Mouse (Mus musculus) hindbrain, embryonic 13.5 days (tissue): ENCODE data around the gene Mrps35. TPM values are rescaled to one million over a fixed set of nuclear protein-coding genes. Genes with fewer than 3 reads are reported as not detected.

Experiments
- ATAC-seq: fragments of 200-750 bp; cut with Nextera tagmentation; 2 replicates; pipeline ENCODE4 v1.8.0; 2017; ENCODE audit warnings: moderate TSS enrichment; ENCODE audit not compliant: low FRiP score
- H3K27ac ChIP-seq: fragments of 300-500 bp; sonication (generic); 2 replicates; pipeline ENCODE4 v1.5.1; 2015; ENCODE audit warnings: inconsistent platforms, mild to moderate bottlenecking, moderate library complexity
- H3K27me3 ChIP-seq: fragments of 300-500 bp; sonication (generic); 2 replicates; pipeline ENCODE4 v1.6.1; 2015; ENCODE audit warnings: mild to moderate bottlenecking, inconsistent platforms
- H3K36me3 ChIP-seq: fragments of 300-500 bp; sonication (generic); 2 replicates; pipeline ENCODE4 v1.6.1; 2015; ENCODE audit warnings: mild to moderate bottlenecking, inconsistent platforms
- H3K4me1 ChIP-seq: fragments of 300-500 bp; sonication (generic); replicated peaks from 2 replicates; pipeline ENCODE4 v1.6.1; 2015; ENCODE audit warnings: inconsistent platforms
- H3K4me2 ChIP-seq: fragments of 300-500 bp; sonication (generic); 2 replicates; pipeline ENCODE4 v1.6.1; 2015; ENCODE audit warnings: inconsistent platforms, mild to moderate bottlenecking, moderate library complexity
- H3K4me3 ChIP-seq: fragments of 300-500 bp; sonication (generic); 2 replicates; pipeline ENCODE4 v1.5.1; 2015; ENCODE audit warnings: mild to moderate bottlenecking, inconsistent platforms
- H3K9ac ChIP-seq: fragments of 300-500 bp; sonication (generic); 2 replicates; pipeline ENCODE4 v1.6.1; 2015; ENCODE audit warnings: mild to moderate bottlenecking, inconsistent platforms
- H3K9me3 ChIP-seq: fragments of 300-500 bp; sonication (generic); 2 replicates; pipeline ENCODE4 v1.6.1; 2016; ENCODE audit warnings: inconsistent platforms
- WGBS: fragments of 180-500 bp; shearing (Covaris S2); methylation state at CpG from one replicate; pipeline ENCODE4 v1.1.7; 2015; 5-methylcytosine and 5-hydroxymethylcytosine counted together
- polyA plus RNA-seq: library from polyadenylated mRNA; unstranded; fragments of >200 nt; fragmentation: Nextera tagmentation; extraction: Ambion mirVana; gene quantifications from 2 replicates; pipeline ENCODE4 v1.2.1, GENCODE M21; 2015

Gene Mrps35
- polyA plus RNA-seq, 1 experiment from 2014 or later = 70.4 TPM

DNA sequence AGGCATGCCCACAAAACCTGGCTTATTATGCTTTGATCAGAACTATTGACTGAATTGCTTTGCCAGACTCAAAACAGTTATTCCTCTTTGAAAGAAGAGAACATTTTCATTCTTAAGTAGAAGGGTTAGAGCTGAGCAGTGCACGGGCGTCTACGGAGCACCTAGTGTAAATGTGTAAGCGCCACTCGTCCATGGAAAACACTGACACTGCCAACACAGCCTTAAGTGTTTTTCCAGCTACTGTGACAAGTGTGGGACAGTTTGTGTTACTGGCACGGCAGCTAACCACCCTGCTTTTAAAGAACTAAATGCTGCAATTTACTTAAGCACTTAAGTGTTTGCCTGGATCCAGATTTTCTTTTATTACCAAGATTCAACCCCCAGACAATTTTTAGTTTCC lies 30.6 kb upstream of the Mrps35 start:
- ATAC-seq = no peak
- Histone ChIP-seq H3K36me3 (0 out of 2 replicates have a peak, but pooled peaks cover 4% of the 10 kb centered on the region), H3K4me3 (no peak overlapping the region), H3K27me3 (no peaks in the 10 kb centered on the region), H3K4me2 (no peak overlapping the region), H3K9ac (no peak overlapping the region), H3K4me1 (no peaks in the 10 kb centered on the region), H3K9me3 (no peaks in the 10 kb centered on the region), H3K27ac (no peak overlapping the region)
- WGBS = 87% methylated on average over 6 of the region's 6 CpGs

DNA sequence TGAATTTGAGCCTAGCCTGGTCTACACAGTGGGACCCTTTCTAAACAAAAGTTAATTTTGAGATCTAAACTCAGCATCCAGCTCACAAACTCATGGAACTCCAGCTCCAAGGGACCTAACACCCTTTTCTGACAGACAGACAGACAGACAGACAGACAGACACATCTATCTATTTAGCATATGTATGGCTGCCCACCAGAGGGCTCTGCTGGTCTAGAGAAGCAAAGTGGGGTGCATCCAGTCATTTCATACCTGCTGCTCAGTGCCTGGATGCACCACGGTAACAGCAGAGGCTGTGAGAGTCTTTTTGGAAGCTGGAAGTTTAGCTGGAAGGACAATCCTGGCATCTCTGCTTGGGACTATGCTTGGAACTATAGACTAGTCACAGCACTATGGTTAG lies 29.0 kb upstream of the Mrps35 start:
- Histone ChIP-seq H3K27ac (no peak overlapping the region), H3K36me3 (no peaks in the 10 kb centered on the region), H3K27me3 (no peaks in the 10 kb centered on the region), H3K9me3 (no peaks in the 10 kb centered on the region), H3K4me3 (no peak overlapping the region), H3K4me1 (no peaks in the 10 kb centered on the region), H3K9ac (no peak overlapping the region), H3K4me2 (no peak overlapping the region)
- no peak for ATAC-seq
- WGBS = 70% methylated on average over 1 of the region's 1 CpGs

GRCm38 (mm10) chr6:147017906-147018305 lies 24.7 kb upstream of the Mrps35 start:
- Histone ChIP-seq H3K4me3 (no peak overlapping the region), H3K9me3 (no peaks in the 10 kb centered on the region), H3K27ac (no peak overlapping the region), H3K4me1 (no peaks in the 10 kb centered on the region), H3K4me2 (no peak overlapping the region), H3K36me3 (no peaks in the 10 kb centered on the region), H3K9ac (no peak overlapping the region), H3K27me3 (no peaks in the 10 kb centered on the region)
- 90% methylated on average over 4 of the region's 4 CpGs for whole genome bisulfite sequencing
- no peak for ATAC-seq

DNA sequence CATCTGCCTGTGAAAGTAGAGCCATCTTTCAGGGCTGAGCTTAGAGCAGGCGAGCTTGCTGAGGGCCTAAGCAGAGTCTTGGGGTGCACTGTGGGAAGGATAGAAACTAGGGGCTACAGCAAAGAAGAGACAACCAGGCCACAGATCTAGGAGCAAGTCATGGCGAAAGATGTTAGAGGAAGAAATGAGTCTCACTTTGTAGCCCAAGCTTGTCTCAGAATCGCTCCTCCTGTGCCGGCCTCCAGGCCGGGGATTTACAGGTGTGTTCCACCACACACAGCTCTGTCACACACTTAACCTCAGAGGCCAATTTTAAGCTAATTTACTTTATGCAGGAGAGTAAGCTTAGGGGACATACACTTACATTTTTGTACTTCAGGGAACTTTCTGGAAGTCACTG lies 24.2 kb upstream of the Mrps35 start:
- ATAC-seq = no peak
- Histone ChIP-seq H3K9ac (no peak overlapping the region), H3K9me3 (no peaks in the 10 kb centered on the region), H3K4me3 (no peak overlapping the region), H3K27me3 (no peaks in the 10 kb centered on the region), H3K27ac (no peak overlapping the region), H3K36me3 (no peaks in the 10 kb centered on the region), H3K4me2 (no peak overlapping the region), H3K4me1 (no peaks in the 10 kb centered on the region)
- 93% methylated on average over 5 of the region's 5 CpGs for WGBS

- Histone ChIP-seq H3K4me2 (no peak overlapping the region), H3K27ac (no peak overlapping the region), H3K9ac (no peak overlapping the region), H3K4me1 (no peaks in the 10 kb centered on the region), H3K27me3 (no peaks in the 10 kb centered on the region), H3K9me3 (no peaks in the 10 kb centered on the region), H3K36me3 (no peaks in the 10 kb centered on the region), H3K4me3 (no peak overlapping the region)
- no peak for ATAC-seq
- 97% methylated on average over 5 of the region's 5 CpGs for WGBS
Measured at GRCm38 (mm10) chr6:147021181-147021580, 21.4 kb upstream of the Mrps35 start.

DNA sequence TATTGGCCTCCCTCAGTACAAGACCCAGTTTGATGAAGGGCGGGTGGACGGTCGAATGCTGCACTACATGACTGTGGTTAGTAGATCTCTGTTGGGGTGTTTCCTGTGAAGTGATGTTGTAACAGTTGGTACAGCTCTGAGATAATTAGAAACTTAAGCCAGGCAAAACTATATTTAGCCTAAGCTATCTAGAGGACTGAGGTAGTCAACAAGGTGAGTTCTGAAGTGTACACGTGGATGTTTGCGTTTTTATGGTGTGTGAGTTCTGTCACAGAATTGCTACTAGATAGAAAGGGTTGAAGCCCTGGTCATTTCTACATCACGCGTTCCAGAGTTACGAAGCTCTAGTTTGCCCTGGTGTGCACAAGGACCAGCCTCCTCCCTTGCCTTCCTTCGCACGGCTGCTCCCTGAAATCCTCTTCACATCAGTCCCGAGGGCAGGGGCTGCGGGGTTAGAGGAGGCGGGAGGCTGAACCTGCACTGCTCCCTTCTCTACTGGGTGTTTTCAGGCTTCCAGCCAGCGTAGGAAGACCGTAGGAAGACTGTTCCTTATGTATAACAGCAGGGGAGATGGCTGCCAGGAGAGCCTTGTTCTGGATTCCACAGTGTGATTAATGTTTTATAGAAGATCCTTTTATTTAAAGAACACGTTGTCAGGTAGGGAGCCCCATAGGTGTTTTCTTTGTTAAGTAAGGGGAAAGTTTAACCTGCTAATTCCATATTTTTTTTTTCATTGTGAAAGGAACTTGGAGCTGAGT lies 20.0 kb upstream of the Mrps35 start:
- no peaks in the 10 kb centered on the region for H3K4me1 ChIP-seq
- WGBS = 87% methylated on average over 16 of the region's 16 CpGs
- no peak overlapping the region for H3K9ac ChIP-seq
- no peak overlapping the region for H3K27ac ChIP-seq
- no peak overlapping the region for H3K4me3 ChIP-seq
- no peak for ATAC-seq
- no peaks in the 10 kb centered on the region for H3K36me3 ChIP-seq
- no peak overlapping the region for H3K4me2 ChIP-seq
- H3K9me3 ChIP-seq = no peaks in the 10 kb centered on the region
- H3K27me3 ChIP-seq = no peaks in the 10 kb centered on the region

- Histone ChIP-seq H3K36me3 (no peaks in the 10 kb centered on the region), H3K4me1 (no peaks in the 10 kb centered on the region), H3K27ac (no peak overlapping the region), H3K9me3 (no peaks in the 10 kb centered on the region), H3K27me3 (no peaks in the 10 kb centered on the region), H3K9ac (no peak overlapping the region), H3K4me3 (no peak overlapping the region), H3K4me2 (no peak overlapping the region)
- no peak for ATAC-seq
- 95% methylated on average over 2 of the region's 2 CpGs for WGBS
Measured at GRCm38 (mm10) chr6:147023133-147023395, 19.5 kb upstream of the Mrps35 start.

DNA sequence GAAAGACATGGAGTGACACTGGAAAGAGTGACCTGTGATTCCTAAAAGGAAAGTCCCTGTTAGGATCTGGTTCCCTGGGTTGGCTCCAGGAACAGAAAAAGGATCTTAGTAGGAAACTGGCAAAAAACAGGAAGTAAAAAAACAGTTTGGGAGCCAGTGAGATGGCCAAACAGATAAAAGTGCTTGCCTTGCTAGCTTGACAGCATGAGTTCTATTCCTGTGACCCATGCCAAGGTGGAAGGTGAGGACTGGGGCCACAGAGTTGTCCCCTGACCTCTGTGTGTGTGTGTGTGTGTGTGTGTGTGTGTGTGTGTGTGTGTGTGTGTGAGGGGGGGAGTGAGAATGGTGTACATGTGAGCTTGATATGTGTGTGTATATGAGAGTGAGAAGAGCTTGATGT lies 19.0 kb upstream of the Mrps35 start:
- H3K9ac ChIP-seq = no peak overlapping the region
- H3K4me3 ChIP-seq = no peak overlapping the region
- H3K4me2 ChIP-seq = no peak overlapping the region
- H3K9me3 ChIP-seq = no peaks in the 10 kb centered on the region
- no peaks in the 10 kb centered on the region for H3K4me1 ChIP-seq
- no peak for ATAC-seq
- H3K27ac ChIP-seq = no peak overlapping the region
- no peaks in the 10 kb centered on the region for H3K36me3 ChIP-seq
- no peaks in the 10 kb centered on the region for H3K27me3 ChIP-seq

DNA sequence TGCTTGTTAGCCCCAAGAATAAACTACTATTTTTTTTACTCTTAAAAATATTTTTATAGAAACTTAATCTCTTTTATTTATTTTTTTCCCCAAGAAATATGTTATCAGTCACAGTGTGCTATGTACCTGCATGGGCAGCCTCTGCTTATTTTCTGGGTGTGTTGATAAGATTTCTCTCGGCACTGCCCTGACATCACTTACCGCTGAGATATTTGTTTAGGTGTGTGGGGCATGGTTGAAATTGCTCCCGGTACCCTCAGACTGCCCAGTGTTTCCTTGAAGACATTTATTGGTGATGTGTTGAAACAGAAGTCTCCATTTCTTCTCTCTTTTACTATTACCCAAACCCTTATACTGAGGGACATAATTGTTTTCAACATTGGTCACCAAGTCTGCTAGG lies 17.8 kb upstream of the Mrps35 start:
- no peak for ATAC-seq
- Histone ChIP-seq H3K4me2 (no peak overlapping the region), H3K27ac (no peak overlapping the region), H3K9me3 (no peaks in the 10 kb centered on the region), H3K4me1 (no peaks in the 10 kb centered on the region), H3K9ac (no peak overlapping the region), H3K4me3 (no peak overlapping the region), H3K36me3 (no peaks in the 10 kb centered on the region), H3K27me3 (no peaks in the 10 kb centered on the region)
- 87% methylated on average over 3 of the region's 3 CpGs for WGBS

GRCm38 (mm10) chr6:147028396-147028795 lies 14.2 kb upstream of the Mrps35 start:
- Histone ChIP-seq H3K4me3 (no peak overlapping the region), H3K36me3 (no peaks in the 10 kb centered on the region), H3K9ac (no peak overlapping the region), H3K27me3 (no peaks in the 10 kb centered on the region), H3K4me2 (no peak overlapping the region), H3K27ac (no peak overlapping the region), H3K4me1 (no peaks in the 10 kb centered on the region), H3K9me3 (no peaks in the 10 kb centered on the region)
- WGBS = 79% methylated on average over 2 of the region's 2 CpGs
- ATAC-seq = no peak

GRCm38 (mm10) chr6:147029591-147029990 lies 13.0 kb upstream of the Mrps35 start:
- no peaks in the 10 kb centered on the region for H3K4me1 ChIP-seq
- H3K9me3 ChIP-seq = no peaks in the 10 kb centered on the region
- no peak overlapping the region for H3K9ac ChIP-seq
- no peak overlapping the region for H3K4me2 ChIP-seq
- no peak overlapping the region for H3K27ac ChIP-seq
- 93% methylated on average over 9 of the region's 9 CpGs for WGBS
- no peaks in the 10 kb centered on the region for H3K27me3 ChIP-seq
- H3K4me3 ChIP-seq = no peak overlapping the region
- no peaks in the 10 kb centered on the region for H3K36me3 ChIP-seq
- no peak for ATAC-seq

DNA sequence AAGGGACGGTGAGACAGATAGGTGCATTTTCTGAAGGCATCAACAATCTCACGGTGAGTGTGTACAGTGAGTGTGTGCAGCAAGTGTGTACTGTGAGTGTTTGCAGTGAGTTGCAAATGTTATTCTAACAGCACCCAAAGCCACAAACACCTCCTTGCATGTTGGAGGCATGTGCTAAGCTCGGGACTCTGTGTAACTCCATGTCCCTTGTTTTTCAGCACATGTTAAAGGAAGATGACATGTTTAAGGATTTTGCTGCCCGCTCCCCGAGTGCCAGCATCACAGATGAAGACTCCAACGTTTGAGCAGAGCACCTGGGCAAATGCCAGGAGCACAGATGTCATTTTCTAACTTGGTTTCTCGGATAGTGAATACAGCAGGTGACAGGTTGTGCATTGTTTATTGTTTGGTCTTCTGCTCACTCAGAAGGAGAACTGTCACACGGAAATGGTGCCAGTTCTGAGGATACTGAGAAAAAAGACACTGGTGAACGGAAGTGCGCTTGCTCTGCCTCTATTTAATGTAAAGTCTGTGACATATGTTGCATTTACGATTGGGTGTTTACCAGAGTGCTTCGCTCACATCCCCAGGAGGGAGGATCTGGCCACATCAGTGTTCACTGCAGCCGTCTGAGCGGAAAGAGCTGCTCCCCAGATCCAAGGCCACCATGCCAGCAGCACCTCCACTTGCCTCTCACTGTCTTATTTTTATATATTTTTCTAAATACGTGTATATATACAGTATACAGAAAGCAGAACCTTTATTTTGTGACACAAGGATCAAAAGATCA lies 12.3 kb upstream of the Mrps35 start:
- no peak overlapping the region for H3K4me3 ChIP-seq
- ATAC-seq = no peak
- H3K4me2 ChIP-seq = no peak overlapping the region
- no peak overlapping the region for H3K9ac ChIP-seq
- H3K9me3 ChIP-seq = no peaks in the 10 kb centered on the region
- no peaks in the 10 kb centered on the region for H3K36me3 ChIP-seq
- no peak overlapping the region for H3K27ac ChIP-seq
- 86% methylated on average over 15 of the region's 15 CpGs for WGBS
- H3K27me3 ChIP-seq = no peaks in the 10 kb centered on the region
- no peaks in the 10 kb centered on the region for H3K4me1 ChIP-seq

GRCm38 (mm10) chr6:147032303-147032925 lies 10.2 kb upstream of the Mrps35 start, which contains the start of gene Rep15:
TSS of gene Rep15 (plus strand) at chr6:147032584.
- Histone ChIP-seq H3K4me2 (no peak within 1 kb of the TSS), H3K36me3 (no peaks in the 10 kb centered on the region), H3K27me3 (no peaks in the 10 kb centered on the region), H3K4me1 (no peaks in the 10 kb centered on the region), H3K27ac (no peak within 1 kb of the TSS), H3K9ac (peak within 1 kb of the TSS; percentile 31; the same call in 1 of the 2 replicates), H3K9me3 (no peaks in the 10 kb centered on the region), H3K4me3 (no peak within 1 kb of the TSS)
- ATAC-seq = no peak
- WGBS = 36% methylated on average over 13 of the region's 13 CpGs
